Mouse (Mus musculus): ENCODE results near the gene Dnajb8. TPM values are rescaled to one million over a fixed set of nuclear protein-coding genes. Genes with fewer than 3 reads are reported as not detected.

Dnajb8 gene
- polyA plus RNA-seq, 1 experiment from 2014 or later, result not detected

Other genes starting within 250 kb of the Dnajb8 start
- 88.3 and 117 TPM in 2 replicates for gene H1fx, start 240.6 kb upstream of the Dnajb8 start, polyA plus RNA-seq (2016; fragmentation: Nextera tagmentation; extraction: Ambion mirVana)
- 169 and 175 TPM in 2 replicates for gene Rab7, start 177.0 kb upstream of the Dnajb8 start, polyA plus RNA-seq (2016; fragmentation: Nextera tagmentation; extraction: Ambion mirVana)
- gene Rpn1, start 137.8 kb upstream of the Dnajb8 start, polyA plus RNA-seq (2016; fragmentation: Nextera tagmentation; extraction: Ambion mirVana), result 345 and 352 TPM in 2 replicates
- gene Gata2, start 28.4 kb upstream of the Dnajb8 start, polyA plus RNA-seq (2016; fragmentation: Nextera tagmentation; extraction: Ambion mirVana), result 40.3 and 50.4 TPM in 2 replicates
- gene Eefsec, start 224.3 kb downstream of the Dnajb8 start, polyA plus RNA-seq (2016; fragmentation: Nextera tagmentation; extraction: Ambion mirVana), result 37.2 and 38.1 TPM in 2 replicates
- gene Ruvbl1, start 243.1 kb downstream of the Dnajb8 start, polyA plus RNA-seq (2016; fragmentation: Nextera tagmentation; extraction: Ambion mirVana), result 152 and 154 TPM in 2 replicates

Data from embryonic facial prominence, embryonic 12.5 days (tissue).